Mouse (Mus musculus): Measurements from ENCODE around the gene Wdr18. TPM values are rescaled to one million over a fixed set of nuclear protein-coding genes. Genes with fewer than 3 reads are reported as not detected.

The Wdr18 gene
- total RNA-seq (2021), result 10 to 100 TPM; 33.1 to 33.6 TPM
- long read RNA-seq, experiment 1, transcript Wdr18-201 (10 exons, 3,911 nt), result major isoform, 114 of 126 reads
- long read RNA-seq, experiment 1, partial matches to known transcripts, result 2 of 126 reads
- long read RNA-seq, experiment 1, other reads (novel, unspliced or antisense), result 7 of 126 reads
- long read RNA-seq, experiment 2, transcript Wdr18-201 (10 exons, 3,911 nt), result major isoform, 53 of 59 reads
- long read RNA-seq, experiment 2, partial matches to known transcripts, result 0 of 59 reads
- long read RNA-seq, experiment 2, other reads (novel, unspliced or antisense), result 1 of 59 reads

DNA sequence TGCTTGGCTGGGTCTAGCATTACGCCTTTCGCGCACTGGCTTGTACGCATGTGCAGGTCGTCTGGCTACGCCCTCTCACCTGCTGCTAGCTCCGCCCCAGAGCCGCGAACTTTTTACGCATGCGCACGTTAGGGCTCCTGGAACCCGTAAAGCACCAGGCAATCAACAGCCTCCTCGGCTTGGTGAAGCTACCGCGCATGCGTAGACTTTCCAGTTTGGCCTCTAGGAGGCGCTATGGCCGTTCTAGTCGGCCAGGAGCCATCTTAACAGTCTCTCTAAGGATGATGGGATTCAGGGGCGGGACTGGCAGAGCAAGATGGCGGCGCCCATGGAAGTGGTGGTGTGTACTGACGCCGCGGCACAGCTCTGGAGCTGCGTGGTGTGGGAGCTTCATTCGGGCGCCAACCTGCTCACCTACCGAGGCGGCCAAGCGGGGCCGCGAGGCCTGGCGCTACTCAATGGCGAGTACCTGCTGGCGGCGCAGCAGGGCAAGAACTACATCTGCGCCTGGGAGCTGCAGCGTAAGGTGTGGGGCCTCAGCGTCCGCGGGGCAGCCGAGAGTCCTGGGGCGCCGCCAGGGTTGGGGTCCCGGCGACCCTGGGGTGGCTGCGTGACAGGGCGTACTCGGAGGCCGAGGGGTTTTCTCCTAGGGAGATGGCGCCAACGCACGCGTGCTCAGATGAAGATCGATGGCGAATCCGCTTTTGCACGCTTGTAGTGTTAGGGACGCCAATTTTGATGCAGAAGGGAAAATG lies at the start of gene Wdr18:
TSS of gene Wdr18 (plus strand) at position 306 of the 755 bp plus-strand sequence.
- DNase-seq, result peak; percentile 99

DNA sequence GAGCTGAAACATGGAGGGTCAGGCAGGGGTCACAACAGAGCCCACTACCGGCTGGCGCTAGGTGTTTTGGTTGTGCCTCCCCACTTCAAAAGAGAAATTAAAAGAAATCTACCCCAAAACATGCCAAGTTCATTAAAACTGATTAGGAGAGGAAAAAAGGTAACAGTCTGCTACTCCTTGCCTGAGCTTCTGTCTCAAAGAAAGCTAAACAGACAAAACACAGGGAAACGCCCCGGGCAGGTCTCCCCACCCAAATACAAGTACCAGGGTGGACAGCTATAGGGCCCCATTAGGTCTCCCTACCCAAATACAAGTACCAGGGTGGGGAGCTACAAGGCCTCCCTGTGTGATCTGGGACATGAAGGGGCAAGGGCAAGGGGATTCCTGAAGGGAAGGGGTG lies 49.4 kb upstream of the Wdr18 start, which contains the start of gene Gm26602:
TSS of gene Gm26602 (plus strand) at position 301 of the 400 bp plus-strand sequence.
- no peak for DNase-seq

GRCm38 (mm10) chr10:79912412-79912811 lies 47.5 kb upstream of the Wdr18 start:
- DNase-seq, result no peak

DNA sequence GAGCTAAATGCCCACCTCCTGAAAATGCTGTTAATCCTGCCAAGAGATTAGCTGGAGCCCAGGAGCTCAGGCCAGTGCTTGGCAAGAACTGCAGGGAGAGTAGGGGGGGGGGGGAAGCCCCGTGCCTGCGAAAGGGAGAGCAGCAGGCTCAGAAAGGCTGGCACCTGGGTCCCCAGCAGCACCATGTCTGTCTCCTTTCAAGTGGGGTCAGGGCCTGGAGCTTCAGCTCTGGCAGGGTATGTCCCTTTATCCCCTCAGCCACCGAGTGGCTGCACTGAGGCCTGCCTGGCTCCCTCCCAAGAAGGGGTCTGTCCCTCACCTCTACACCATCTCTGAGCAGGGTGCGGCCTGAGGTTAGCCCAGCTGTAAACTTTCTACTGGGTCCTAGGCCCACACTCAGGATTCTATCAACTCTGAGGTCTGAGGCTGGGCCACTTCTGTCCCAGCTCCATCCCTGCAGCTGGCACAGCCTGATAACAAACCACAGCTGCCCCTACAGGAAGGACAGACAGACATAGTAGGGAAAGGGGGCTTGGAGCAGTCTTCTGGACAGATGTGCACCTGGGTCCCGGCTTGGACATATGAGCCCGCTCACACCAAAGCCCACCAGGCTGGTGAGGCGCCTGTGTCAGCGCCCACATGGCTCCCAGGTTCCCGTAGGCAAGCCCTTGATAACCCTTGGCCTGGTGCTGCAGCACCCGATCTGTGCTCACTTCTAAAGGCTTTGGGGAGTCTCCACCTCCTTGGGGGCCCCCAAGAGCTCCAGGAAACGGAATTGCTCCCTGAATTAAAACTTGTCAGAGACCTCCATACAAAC lies 45.6 kb upstream of the Wdr18 start:
- no peak for DNase-seq

DNA sequence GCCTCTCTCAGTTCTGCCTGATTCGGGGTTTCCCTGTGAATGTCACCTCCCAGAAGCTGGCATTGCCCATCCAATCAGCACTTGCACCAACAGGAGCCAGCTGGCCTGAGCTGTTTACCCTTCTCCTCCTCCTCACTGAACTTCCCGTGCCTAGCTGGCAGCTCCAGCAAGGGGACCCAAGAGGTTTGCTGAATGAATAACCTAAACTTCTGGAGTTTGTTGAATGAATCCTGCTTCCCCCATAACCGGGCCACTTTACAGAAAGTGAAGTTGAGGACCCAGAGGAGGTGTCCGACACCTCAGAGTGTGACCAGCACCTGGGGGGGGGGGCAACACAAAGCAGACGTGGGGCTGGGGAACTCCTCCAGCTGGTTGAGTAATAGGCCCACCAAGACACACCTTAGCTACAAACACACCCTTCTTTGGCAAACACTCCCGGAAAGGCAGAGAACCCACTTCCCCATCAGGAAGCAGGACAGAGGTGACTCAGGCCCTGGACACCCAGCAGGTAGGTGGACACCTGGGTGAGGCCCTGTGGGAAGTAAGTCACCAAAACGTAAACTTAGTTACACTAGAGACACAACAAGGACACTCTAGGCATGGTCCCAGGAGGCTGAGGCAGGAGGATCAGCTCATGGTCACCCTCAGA lies 44.9 kb upstream of the Wdr18 start:
- DNase-seq, result no peak

- DNase-seq, result no peak
Measured at GRCm38 (mm10) chr10:79916081-79916480, 43.9 kb upstream of the Wdr18 start.

DNA sequence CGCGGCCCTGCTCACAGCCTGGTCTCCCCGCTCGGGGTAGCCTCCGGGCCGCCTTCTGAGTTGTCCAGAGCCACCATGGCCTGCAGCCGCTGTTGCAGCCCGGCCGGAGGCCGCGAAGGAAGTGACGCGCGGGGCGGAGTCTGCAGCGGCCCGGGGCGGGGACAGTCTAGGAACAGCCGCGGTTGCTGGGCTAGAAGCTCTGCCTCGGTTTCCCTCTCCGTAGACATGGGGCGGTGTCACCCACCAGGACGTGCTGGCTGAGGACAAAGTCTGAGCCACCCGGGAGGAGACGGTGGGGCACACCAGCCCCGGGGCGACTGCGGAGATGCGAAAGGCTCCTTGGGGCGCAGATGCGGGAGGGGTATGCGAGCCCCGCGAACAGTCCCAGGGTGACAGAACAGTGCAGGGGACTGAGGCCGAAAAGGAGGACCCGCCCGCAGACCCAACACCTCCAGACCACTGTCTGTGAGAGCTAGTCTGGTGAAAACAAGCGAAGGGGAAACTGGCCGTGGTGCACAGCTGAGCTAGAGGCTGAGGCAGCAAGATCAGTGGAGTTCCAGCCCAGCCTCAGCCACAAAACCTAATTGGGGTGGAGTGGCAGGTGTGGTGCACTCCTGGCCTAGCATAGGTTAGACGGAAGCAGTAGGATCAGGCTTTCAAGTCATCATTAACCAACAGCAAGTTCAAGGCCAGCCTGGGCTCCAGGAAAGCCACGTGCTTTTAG lies 43.0 kb upstream of the Wdr18 start, which contains the start of gene Kiss1r:
TSS of gene Kiss1r (plus strand) at position 164 of the 724 bp plus-strand sequence.
- DNase-seq, result peak; percentile 92 to 94

- DNase-seq, result no peak
Measured at GRCm38 (mm10) chr10:79917532-79918100, 42.3 kb upstream of the Wdr18 start.

GRCm38 (mm10) chr10:79918231-79919078 lies 41.5 kb upstream of the Wdr18 start:
- no peak for DNase-seq

DNA sequence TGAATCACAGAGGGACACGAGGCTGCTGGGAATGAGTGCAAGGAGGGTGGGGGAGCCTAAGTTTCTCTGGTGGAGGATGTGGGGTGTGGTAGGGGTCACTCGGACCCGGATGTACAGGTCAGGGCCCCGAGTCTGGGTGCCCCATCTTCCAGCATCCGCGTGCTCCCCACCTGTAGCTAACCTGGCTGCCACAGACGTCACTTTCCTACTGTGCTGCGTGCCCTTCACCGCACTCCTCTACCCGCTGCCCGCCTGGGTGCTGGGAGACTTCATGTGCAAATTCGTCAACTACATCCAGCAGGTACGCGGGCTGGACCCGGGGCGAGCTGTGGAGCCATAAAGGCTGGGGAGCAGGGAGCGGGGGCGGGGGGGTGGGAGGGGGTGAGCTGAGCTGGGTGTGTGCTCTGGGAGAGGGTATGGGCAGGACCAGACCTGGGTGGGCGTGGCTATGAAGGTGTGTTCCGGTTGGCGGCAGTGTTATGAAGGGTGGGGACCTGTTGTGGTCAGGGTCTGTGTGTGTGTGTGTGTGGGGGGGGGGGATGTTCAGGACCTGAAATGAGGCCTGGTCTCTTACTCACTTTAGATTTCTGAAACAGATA lies 40.6 kb upstream of the Wdr18 start:
- no peak for DNase-seq

DNA sequence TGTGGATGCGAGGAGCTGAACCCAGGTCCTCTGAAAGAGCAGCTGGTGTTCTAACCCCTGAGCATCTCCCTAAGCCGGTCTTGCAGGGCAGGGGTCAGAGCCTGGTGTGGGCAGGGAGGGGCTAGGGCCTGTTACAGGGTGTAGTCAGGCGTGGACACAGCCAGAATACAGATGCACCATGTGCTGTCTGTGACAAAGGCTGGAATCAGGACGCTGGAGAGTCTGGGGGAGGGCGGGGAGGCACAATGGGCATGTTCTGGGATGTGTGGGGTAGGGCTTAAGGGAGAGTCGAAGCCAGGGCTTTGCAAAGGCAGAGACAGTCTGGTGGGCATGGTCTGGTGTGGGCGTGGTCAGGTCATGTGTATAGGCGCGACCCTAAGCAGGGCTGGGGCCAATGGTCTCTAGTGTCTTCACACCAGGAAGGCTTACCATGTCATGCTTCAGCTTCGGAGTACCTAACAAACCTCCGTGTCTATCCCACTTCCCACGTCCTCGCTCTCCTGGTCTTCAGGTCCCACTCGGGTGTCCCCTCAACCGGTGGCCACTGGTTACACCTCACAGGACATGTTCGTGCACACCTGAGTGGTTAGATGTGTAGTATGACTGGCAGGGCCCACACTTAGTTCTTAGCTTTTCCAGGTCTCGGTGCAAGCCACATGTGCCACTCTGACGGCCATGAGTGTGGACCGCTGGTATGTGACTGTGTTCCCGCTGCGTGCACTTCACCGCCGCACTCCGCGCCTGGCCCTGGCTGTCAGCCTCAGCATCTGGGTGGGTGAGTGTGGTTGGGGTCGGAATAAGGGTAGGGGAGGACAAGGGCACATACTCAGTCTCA lies 39.7 kb upstream of the Wdr18 start:
- no peak for DNase-seq

- no peak for DNase-seq
Measured at GRCm38 (mm10) chr10:79920958-79921535, 38.9 kb upstream of the Wdr18 start, which contains the start of gene R3hdm4. Gene R3hdm4, minus strand, starts transcription at chr10:79921208.

DNA sequence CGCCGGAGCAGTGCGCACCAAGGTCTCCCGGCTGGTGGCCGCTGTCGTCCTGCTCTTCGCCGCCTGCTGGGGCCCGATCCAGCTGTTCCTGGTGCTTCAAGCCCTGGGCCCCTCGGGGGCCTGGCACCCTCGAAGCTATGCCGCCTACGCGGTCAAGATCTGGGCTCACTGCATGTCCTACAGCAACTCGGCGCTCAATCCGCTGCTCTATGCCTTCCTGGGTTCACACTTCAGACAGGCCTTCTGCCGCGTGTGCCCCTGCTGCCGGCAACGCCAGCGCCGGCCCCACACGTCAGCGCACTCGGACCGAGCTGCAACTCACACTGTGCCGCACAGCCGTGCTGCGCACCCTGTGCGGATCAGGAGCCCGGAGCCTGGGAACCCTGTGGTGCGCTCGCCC lies 38.4 kb upstream of the Wdr18 start:
- DNase-seq, result no peak

DNA sequence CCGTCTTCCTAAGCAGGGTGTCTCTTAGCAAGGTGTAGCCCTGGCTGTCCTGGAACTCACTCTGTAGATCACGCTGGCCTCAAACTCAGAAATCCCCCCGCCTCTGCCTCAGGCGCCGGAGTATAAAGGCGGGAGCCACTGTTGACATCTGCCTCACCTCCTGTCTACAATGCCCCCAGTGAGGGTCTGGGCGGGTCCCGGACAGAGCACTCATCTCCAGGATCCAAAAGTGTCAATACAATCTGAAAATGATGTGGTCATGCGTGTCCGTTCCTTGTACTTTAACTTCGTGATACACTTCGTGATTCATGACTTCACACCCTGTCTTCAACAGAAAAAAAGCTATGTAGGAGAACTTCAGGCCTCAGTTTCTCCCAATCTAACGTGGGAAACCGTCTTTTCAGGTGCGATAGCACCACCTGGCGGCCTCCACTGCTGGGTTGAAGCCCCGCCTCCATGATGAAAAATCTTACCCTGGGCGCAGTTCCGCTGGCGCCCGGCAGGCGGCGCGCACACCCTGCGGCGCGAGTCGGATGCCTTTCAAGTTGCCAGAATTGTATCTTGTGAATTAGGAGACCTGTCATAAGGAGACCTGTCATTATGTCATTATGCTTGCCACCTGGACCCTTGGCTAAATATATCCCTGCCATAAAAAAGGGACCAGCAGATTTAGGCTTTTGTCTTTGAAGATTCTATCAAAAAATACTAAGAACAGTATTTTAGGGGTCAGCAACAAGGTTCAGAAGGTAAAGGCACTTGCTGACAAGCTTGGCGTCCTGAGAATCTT lies 34.8 kb upstream of the Wdr18 start:
- peak; percentile 91 to 98 for DNase-seq

DNA sequence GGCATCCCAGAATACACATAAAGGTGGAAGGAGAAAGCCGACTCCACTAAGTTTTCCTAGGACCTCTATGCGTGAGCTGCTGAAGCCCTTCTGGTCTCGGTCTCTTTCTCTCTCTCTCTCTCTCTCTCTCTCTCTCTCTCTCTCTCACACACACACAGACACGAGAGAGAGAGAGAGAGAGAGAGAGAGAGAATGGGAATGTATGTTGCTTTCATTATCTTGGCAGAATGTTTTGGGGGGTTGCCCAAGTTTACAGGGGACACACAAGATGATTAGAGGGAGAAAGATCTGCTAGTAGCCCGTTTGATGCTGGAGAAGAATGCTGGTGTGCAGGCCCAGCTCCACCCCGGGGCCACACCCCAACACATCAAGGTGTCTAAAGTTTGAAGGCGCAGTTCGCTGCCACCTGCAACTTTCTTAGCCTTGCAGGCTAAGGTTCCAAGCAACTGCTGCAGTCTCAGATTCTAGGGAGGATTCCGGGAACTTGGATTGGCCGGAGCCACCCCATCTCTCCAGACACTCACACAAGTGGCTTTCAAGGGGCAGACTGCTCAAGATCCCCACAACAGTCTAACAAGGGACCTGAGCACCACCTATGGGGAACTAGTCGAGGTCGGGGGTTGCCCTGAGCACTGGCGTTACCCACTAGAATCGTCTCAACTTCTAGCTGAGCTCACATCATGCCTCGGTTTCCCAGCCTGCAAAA lies 34.0 kb upstream of the Wdr18 start:
- peak in 1 of 2 experiments; percentile 66 for DNase-seq

DNA sequence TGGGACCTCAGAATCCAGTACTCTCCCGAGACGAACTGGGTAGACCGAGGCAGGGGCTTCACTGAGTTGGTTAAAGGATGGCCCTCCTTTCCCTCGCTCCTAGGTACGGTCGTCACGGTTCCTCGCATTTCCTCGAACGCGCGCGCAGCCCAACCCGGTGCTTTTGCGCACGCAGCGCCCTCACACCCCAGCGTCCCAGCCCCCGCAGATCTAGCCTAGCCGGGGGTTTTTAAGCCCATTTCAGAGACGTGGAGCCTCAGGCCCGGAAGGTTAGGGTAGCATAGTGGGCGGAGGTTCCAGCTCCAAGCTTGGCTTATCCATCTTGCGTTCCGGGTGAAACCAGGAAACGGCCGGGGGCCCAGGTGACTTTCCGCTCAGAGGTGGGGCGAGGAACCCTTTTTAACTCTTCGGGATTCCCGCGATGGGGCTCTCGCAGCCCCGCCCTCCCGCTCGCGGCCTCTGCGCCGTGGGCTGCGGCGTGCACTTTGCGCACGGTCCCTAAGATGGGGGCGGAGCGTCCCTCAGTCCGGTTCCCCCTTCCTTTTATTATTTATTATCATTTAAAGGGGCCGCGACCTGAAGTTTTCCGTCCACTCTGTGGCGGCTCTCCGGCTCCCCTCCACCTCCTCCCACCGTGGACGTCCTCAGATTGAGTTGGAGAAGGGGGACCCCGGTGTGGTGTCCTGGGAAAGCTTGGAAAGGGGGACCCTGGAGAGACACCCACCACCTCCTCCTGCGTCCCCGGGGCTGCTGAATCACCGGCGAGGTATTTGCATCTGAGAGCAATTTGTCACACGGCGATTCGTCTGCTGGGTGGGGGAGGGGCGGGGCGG lies 33.2 kb upstream of the Wdr18 start, which contains the start of gene Arid3a:
TSS of gene Arid3a (plus strand) at position 553 of the 833 bp plus-strand sequence.
- peak; percentile 92 to 93 for DNase-seq

All from heart, adult 18-20 months (tissue).